Mouse (Mus musculus) heart, postnatal 0 days (tissue): Measurements from ENCODE around the gene Zc3h18.

Source experiments
- CTCF ChIP-seq: IDR thresholded peaks from 2 replicates; pipeline ENCODE4 v1.5.1; 2016; ENCODE audit warnings: antibody characterized with exemption, control low read depth, low read depth
- EP300 ChIP-seq: IDR thresholded peaks from 2 replicates; pipeline ENCODE4 v1.6.1; 2016; ENCODE audit warnings: antibody characterized with exemption, low read depth

- TF ChIP-seq CTCF (no peak), EP300 (no peak)
These were observed 32.2 kb upstream of the Zc3h18 start for GRCm38 (mm10) chr8:122344219-122344618.
